Mouse (Mus musculus) neutrophil, adult 5-6 weeks (primary cell): Measurements from ENCODE around the gene Bax. TPM values are rescaled to one million over a fixed set of nuclear protein-coding genes. Genes with fewer than 3 reads are reported as not detected.

Source experiments
- ATAC-seq: fragments of 151-379, 151-347 bp; 2 replicates; pipeline ENCODE4 v1.8.0; 2017; ENCODE audit warnings: mild to moderate bottlenecking, moderate TSS enrichment; ENCODE audit not compliant: insufficient number of reproducible peaks, poor library complexity, low FRiP score, severe bottlenecking; ENCODE audit errors: extremely low read depth
- total RNA-seq: library from RNA; stranded (forward); fragments of 200-1000 nt; gene quantifications from 2 replicates; pipeline ENCODE4 v1.2.3, GENCODE M21; 2017

Gene Bax
- total RNA-seq, 1 experiment from 2014 or later = 31.1 TPM

GRCm38 (mm10) chr7:45459564-45460140 is 7.0 kb downstream of the Bax start, which contains the start of gene Ftl1:
Gene Ftl1, minus strand, starts transcription at chr7:45459884.
- peak; percentile 92 for ATAC-seq

DNA sequence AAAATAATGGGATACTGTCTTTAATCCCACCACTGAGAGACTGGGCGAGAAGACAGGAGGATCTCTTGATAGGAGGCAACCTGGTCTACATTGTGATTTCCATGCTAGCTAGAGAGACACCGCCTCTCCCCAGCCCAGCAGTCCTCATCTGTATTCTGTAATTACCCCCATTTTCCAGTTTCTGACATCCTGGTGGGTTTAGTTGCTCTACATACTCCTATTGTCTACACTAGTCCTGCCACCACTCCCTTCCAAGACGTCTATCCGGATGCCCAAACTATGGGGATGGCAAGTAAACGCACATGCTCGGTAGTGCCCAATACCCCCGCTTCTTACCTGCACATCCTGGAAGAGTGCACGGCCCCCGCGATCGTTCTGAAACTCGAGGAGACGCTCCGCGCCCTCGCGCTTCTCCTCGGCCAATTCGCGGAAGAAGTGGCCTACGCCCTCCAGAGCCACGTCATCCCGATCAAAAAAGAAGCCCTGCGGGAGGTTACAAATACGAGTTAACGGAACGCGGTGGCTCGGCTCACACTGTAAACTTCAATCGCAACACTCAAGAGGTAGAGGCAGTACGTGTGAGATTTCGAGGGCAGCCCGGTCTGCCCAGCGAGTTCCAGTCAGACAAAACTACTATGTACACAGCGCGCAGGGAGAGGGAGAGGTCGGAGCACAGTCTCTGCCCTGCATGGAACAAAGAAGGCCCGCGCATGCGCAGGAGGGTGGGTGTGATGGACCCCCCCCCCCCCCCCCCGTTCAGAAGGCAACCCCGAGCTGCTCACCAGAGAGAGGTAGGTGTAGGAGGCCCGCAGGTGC is 7.7 kb downstream of the Bax start:
- ATAC-seq = peak; percentile 24; the same call in 1 of the 2 replicates

GRCm38 (mm10) chr7:45457204-45458060 is 9.3 kb downstream of the Bax start:
- no peak for ATAC-seq

- ATAC-seq = no peak
These were observed 9.9 kb downstream of the Bax start for GRCm38 (mm10) chr7:45456721-45457203.

DNA sequence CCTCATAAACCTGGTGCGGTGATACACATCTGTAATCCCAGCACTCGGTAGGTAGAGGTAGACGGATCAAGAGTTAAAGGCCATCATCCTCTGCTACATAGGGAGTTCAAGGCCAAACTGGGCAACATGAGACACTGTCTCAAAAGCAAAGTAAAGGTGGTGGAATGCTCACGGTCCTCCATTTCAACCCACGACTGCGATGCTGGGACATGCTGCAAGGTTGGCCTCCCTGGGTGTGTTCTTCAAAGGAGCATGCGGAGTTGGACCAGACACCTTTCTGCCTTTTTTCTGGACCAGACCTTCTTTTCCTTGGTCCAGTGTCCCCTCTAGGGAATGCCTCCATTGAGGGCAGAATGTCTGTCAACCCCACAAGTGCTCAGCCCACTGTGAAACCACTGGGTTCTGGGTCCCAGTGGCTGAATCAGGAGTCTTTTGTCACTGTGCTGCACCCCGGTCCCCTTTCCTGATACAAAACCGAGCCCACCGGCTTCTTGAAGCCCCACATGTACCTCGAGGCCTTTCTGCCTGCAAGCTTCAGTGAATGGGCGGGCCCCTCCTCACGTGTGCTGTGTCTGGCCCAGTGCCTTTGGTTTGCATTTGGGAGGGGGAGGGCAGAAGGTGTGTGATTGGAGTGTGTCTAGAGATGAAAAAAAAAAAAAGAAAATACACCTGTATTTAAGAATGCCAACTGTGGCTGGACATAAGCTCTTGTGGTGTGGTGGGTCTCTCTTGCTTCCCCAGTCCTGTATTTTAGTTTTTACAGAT is 10.6 kb downstream of the Bax start:
- no peak for ATAC-seq

- ATAC-seq = no peak
These were observed 11.7 kb downstream of the Bax start for GRCm38 (mm10) chr7:45454971-45455370.

GRCm38 (mm10) chr7:45451344-45451982 is 15.2 kb downstream of the Bax start:
- peak; percentile 90 for ATAC-seq

- ATAC-seq = no peak
These were observed 16.7 kb downstream of the Bax start for GRCm38 (mm10) chr7:45449974-45450373.

DNA sequence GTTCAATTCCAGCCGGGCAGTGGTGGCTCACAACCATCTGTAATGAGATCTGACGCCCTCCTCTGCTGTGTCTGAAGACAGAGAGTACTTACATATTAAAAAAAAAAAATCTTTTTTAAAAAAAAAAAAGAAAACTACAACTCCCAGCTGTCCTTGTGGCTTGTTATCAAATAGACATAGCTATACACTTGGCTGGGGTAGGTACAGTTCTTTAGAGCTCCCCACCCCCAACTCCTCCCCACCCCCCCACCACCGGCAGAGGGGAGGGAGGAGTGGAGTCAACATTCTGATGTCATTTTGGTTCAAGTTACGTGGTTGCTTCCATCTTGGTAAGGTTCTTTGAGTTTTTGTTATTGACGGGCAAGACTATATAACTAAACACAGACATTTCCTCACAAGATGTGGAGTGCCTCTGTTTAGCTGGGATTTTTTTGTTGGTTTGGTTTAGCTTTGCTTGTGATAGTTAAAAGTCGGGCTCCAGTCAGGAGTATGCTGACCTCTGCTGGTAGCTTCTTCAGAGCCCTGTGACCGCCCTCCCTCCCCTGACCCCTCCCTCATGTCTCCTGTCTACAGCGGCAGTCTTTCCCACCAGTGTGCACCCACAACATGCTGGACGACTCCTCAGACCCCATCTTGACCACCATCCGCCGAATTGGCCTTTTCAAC is 19.2 kb downstream of the Bax start:
- no peak for ATAC-seq

DNA sequence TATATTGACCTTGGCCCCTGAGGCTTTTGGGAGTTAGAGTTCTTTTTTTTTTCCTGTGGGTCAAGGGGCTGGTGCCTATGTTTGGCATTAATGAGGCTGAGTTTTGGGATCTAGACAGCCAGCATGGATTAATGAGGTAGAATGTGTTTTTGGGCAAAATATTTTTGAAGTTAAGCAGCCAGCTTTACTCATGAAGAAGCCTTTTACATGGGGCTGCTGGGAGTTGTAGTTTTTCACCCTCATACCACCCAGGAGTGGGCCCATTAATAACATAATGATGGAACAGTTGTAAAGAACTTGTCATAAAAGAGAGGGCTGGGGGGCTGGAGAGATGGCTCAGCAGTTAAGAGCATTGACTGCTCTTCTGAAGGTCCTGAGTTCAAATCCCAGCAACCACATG is 20.1 kb downstream of the Bax start:
- ATAC-seq = no peak

GRCm38 (mm10) chr7:45443526-45444420 is 22.9 kb downstream of the Bax start:
- no peak for ATAC-seq

GRCm38 (mm10) chr7:45437521-45438276 is 29.0 kb downstream of the Bax start, which contains the start of gene Ruvbl2:
Gene Ruvbl2, minus strand, starts transcription at chr7:45438096.
- ATAC-seq = no peak

DNA sequence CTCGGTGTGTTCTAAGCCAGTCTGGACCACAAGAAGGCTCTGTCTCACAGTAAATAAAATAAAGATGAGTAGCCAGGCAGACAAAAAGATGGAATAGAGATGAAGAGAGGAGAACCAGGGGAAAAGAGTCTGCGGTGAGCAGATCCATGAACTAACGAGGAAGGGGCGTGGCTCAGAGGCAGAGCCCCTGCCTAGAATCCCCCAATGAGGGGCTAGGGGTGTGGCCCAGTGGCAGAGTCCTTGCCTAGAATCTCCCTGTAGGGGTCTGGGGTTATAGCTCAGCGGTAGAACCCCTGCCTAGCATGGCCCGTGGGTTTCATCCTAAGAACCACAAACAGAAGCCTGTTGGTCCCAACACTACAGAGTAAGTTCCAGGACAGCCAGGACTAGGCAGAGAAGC is 29.7 kb downstream of the Bax start:
- ATAC-seq = no peak

DNA sequence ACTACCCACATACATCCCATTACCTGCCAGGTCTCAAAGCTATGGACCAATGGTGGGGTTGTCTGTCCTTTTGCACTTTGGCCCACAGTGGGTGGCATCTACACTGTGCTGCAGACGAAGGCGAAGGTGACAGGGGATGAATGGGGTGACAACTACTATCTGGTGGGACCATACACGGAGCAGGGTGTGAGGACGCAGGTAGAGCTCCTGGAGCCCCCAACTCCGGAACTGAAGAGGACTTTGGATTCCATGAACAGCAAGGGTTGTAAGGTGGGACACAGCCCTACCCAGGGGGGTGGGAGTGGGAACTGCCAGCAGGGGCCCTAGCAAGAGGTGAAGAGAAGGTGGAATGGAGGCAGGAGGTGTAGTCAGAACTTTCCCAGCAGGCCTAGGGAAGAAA is 30.3 kb downstream of the Bax start:
- no peak for ATAC-seq

GRCm38 (mm10) chr7:45435038-45435437 is 31.7 kb downstream of the Bax start:
- ATAC-seq = no peak
